Comparison of ENCODE assay signal across 12 mouse cellular contexts in genomic region chr7:109508034-109508433, GRCm38 (mm10). TPM values are rescaled to one million over a fixed set of nuclear protein-coding genes. Genes with fewer than 3 reads are reported as not detected.
DNase-seq lines count a peak whose midpoint lies in the region; ATAC-seq and TF ChIP-seq lines count a peak whose summit lies in the region.
"Had no signal": no experiment of that assay in that cellular context is flagged by ENCODE, and none has a peak within 500 bp of the region (broad histone marks: within the 10 kb centered on the region; RNA-seq: fewer than 3 reads in every experiment).

Trim66 (minus strand) TSS chr7:109508134.

- no peak within 1 kb of the TSS for H3K4me2 ChIP-seq in forebrain, embryonic 15.5 days (replicated peaks)
- H3K4me2 ChIP-seq in hindbrain, postnatal 0 days (ENCODE audit: low read depth, low read length) = peak within 1 kb of the TSS; percentile 13; the same call in 1 of the 2 replicates
- peak within 1 kb of the TSS; percentile 25; the same call in 1 of the 2 replicates for H3K4me2 ChIP-seq in neural tube, embryonic 12.5 days (replicated peaks)
- H3K4me2 ChIP-seq: embryonic facial prominence, embryonic 15.5 days had no signal

- no peak for ATAC-seq in forebrain, embryonic 15.5 days (replicated peaks)
- ATAC-seq in hindbrain, postnatal 0 days = no peak
- no peak for ATAC-seq in neural tube, embryonic 12.5 days (ENCODE audit: low FRiP score, low read depth)

- peaks cover 12% of the 10 kb centered on the region for H3K4me1 ChIP-seq in forebrain, embryonic 15.5 days
- H3K4me1 ChIP-seq in hindbrain, postnatal 0 days (ENCODE audit: insufficient read depth, low read length) = peaks cover 6% of the 10 kb centered on the region; the same call in 1 of the 2 replicates
- peaks cover 11% of the 10 kb centered on the region for H3K4me1 ChIP-seq in neural tube, embryonic 12.5 days

- no peak for TF ChIP-seq CTCF in hindbrain, postnatal 0 days (IDR thresholded peaks at IDR 0.05; ENCODE audit: low read depth)

- H3K4me3 ChIP-seq in forebrain, embryonic 15.5 days = no peak within 1 kb of the TSS
- H3K4me3 ChIP-seq in hindbrain, postnatal 0 days (ENCODE audit: low read length) = no peak within 1 kb of the TSS
- H3K4me3 ChIP-seq in neural tube, embryonic 12.5 days = no peak within 1 kb of the TSS
- H3K4me3 ChIP-seq: embryonic facial prominence, embryonic 15.5 days; heart, adult 2 months had no signal

- H3K27ac ChIP-seq in forebrain, embryonic 15.5 days (replicated peaks) = peak within 1 kb of the TSS; percentile 1; the same call in 1 of the 2 replicates
- 0 out of 2 replicates have a peak within 1 kb of the TSS, but pooled peaks have one; percentile 26 for H3K27ac ChIP-seq in hindbrain, postnatal 0 days
- H3K27ac ChIP-seq in neural tube, embryonic 12.5 days = no peak within 1 kb of the TSS
- H3K27ac ChIP-seq: embryonic facial prominence, embryonic 15.5 days; heart, adult 2 months had no signal

- no peak for DNase-seq in left cerebral cortex, postnatal 36 days (ENCODE audit: low spot score in 2 of 2)
- DNase-seq in left cerebral cortex, postnatal 10 days (ENCODE audit: extremely low spot score in 1 of 2, low spot score in 2 of 2) = no peak
- DNase-seq in hindbrain, postnatal 0 days (ENCODE audit: low spot score) = no peak
- no peak for DNase-seq in ovary, postnatal 36 days (ENCODE audit: low spot score)
- no peak for DNase-seq in frontal cortex, postnatal 14 days (ENCODE audit: low spot score in 2 of 2)
- DNase-seq: cerebellum, postnatal 14 days; heart, adult 2 months; thymus, adult 18-20 months had no signal

- H3K9ac ChIP-seq in forebrain, embryonic 15.5 days (replicated peaks) = no peak within 1 kb of the TSS
- no peak within 1 kb of the TSS for H3K9ac ChIP-seq in hindbrain, postnatal 0 days (replicated peaks; ENCODE audit: low read length)
- H3K9ac ChIP-seq in neural tube, embryonic 12.5 days = no peak within 1 kb of the TSS
- H3K9ac ChIP-seq: embryonic facial prominence, embryonic 15.5 days had no signal

- H3K36me3 ChIP-seq in forebrain, embryonic 15.5 days = no peaks in the 10 kb centered on the region
- H3K36me3 ChIP-seq in hindbrain, postnatal 0 days (ENCODE audit: insufficient read depth, low read length) = no peaks in the 10 kb centered on the region
- H3K36me3 ChIP-seq in neural tube, embryonic 12.5 days = no peaks in the 10 kb centered on the region
- H3K36me3 ChIP-seq: embryonic facial prominence, embryonic 15.5 days had no signal

- intact Hi-C loops in left cerebral cortex, postnatal 36 days (cut with DNase I) = no loop called here
- intact Hi-C loops in left cerebral cortex, postnatal 10 days (cut with DNase I) = no loop called here

- 91% methylated on average over 4 of the region's 4 CpGs for WGBS in forebrain, embryonic 15.5 days
- WGBS in hindbrain, postnatal 0 days = 87% methylated on average over 4 of the region's 4 CpGs
- 91% methylated on average over 4 of the region's 4 CpGs for WGBS in neural tube, embryonic 12.5 days

- H3K9me3 ChIP-seq in forebrain, embryonic 15.5 days = no peaks in the 10 kb centered on the region
- no peaks in the 10 kb centered on the region for H3K9me3 ChIP-seq in hindbrain, postnatal 0 days (ENCODE audit: low read length)
- no peaks in the 10 kb centered on the region for H3K9me3 ChIP-seq in neural tube, embryonic 12.5 days
- H3K9me3 ChIP-seq: embryonic facial prominence, embryonic 15.5 days had no signal

- no peaks in the 10 kb centered on the region for H3K27me3 ChIP-seq in forebrain, embryonic 15.5 days
- H3K27me3 ChIP-seq in hindbrain, postnatal 0 days (ENCODE audit: insufficient read depth, low read length) = no peaks in the 10 kb centered on the region
- no peaks in the 10 kb centered on the region for H3K27me3 ChIP-seq in neural tube, embryonic 12.5 days (replicated peaks)
- H3K27me3 ChIP-seq: embryonic facial prominence, embryonic 15.5 days had no signal

RNA-seq across cellular contexts. Expression of gene Trim66, which starts in this region (rescaled TPM):
- 10 to 100 TPM; 18.0 to 19.4 TPM for total RNA-seq in left cerebral cortex, postnatal 36 days (2021)
- 1 to 10 TPM; 8.3 to 8.5 TPM for total RNA-seq in left cerebral cortex, postnatal 10 days (2021)
- 0.23 and 0.25 TPM in 2 replicates for polyA plus RNA-seq in forebrain, embryonic 15.5 days (2015; fragmentation: Nextera tagmentation; extraction: Ambion mirVana)
- 2.9 and 4.5 TPM in 2 replicates for total RNA-seq in hindbrain, postnatal 0 days (2014; rRNA removed)
- polyA plus RNA-seq in hindbrain, postnatal 0 days (2015; fragmentation: Nextera tagmentation; extraction: Ambion mirVana) = 0.61 and 0.73 TPM in 2 replicates
- 0.05 and 0.14 TPM in 2 replicates for polyA plus RNA-seq in neural tube, embryonic 12.5 days (2016; fragmentation: Nextera tagmentation; extraction: Ambion mirVana)
- polyA plus RNA-seq: kidney, embryonic 16.5 days had no signal
